Comparison of ENCODE assay signal across 9 mouse cellular contexts in the genomic region with DNA sequence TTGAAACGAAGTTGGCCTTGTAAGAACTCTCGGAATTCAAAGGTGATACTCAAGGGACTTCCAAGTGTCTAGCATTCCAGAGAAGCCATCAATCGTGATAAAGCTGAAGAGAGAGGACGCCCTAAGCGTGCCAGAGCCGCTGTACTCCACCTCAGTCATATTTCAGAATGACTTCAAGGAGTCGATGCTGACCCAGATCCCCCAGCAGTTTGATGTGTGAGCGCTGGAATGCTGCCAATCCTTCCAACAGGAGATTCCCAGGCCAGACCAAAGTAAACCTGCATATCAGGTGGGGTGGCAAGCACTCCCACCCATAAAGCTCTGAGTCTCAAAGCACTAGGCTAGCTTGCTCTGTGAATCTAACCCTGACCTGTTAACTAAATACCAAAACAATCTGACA.
A peak's percentile ranks its signal among the peaks of the same experiment; 100 is the strongest.
DNase-seq lines count a peak whose midpoint lies in the region; ATAC-seq and TF ChIP-seq lines count a peak whose summit lies in the region.
"Had no signal": no experiment of that assay in that cellular context is flagged by ENCODE, and none has a peak within 500 bp of the region (broad histone marks: within the 10 kb centered on the region; RNA-seq: fewer than 3 reads in every experiment).

No protein-coding gene starts in this region.

- H3K9ac ChIP-seq in forebrain, embryonic 14.5 days (ENCODE audit: low read length): no peak overlapping the region
- no peak overlapping the region for H3K9ac ChIP-seq in forebrain, embryonic 11.5 days (ENCODE audit: low read length)
- no peak overlapping the region for H3K9ac ChIP-seq in lung, embryonic 14.5 days
- no peak overlapping the region for H3K9ac ChIP-seq in midbrain, embryonic 15.5 days
- no peak overlapping the region for H3K9ac ChIP-seq in intestine, postnatal 0 days (ENCODE audit: low read depth, low read length)
- H3K9ac ChIP-seq: liver, postnatal 0 days had no signal

- no peaks in the 10 kb centered on the region for H3K36me3 ChIP-seq in forebrain, embryonic 14.5 days (ENCODE audit: control insufficient read depth, insufficient read depth, low read length)
- H3K36me3 ChIP-seq in forebrain, embryonic 11.5 days (ENCODE audit: control insufficient read depth, insufficient read depth, low read length): no peaks in the 10 kb centered on the region
- no peaks in the 10 kb centered on the region for H3K36me3 ChIP-seq in lung, embryonic 14.5 days (ENCODE audit: insufficient read depth)
- H3K36me3 ChIP-seq in midbrain, embryonic 15.5 days (replicated peaks): no peaks in the 10 kb centered on the region
- H3K36me3 ChIP-seq in intestine, postnatal 0 days (ENCODE audit: control insufficient read depth, insufficient read depth): no peaks in the 10 kb centered on the region

- no peaks in the 10 kb centered on the region for H3K9me3 ChIP-seq in forebrain, embryonic 14.5 days (replicated peaks; ENCODE audit: control insufficient read depth, low read length)
- no peaks in the 10 kb centered on the region for H3K9me3 ChIP-seq in forebrain, embryonic 11.5 days (ENCODE audit: control insufficient read depth, low read length)
- H3K9me3 ChIP-seq in lung, embryonic 14.5 days (ENCODE audit: low read depth, low read length): no peaks in the 10 kb centered on the region
- no peaks in the 10 kb centered on the region for H3K9me3 ChIP-seq in midbrain, embryonic 15.5 days
- no peaks in the 10 kb centered on the region for H3K9me3 ChIP-seq in intestine, postnatal 0 days (ENCODE audit: control insufficient read depth)

- no peak overlapping the region for H3K4me3 ChIP-seq in forebrain, embryonic 14.5 days (ENCODE audit: low read depth, low read length)
- no peak overlapping the region for H3K4me3 ChIP-seq in forebrain, embryonic 11.5 days (ENCODE audit: low read depth, low read length)
- H3K4me3 ChIP-seq in lung, embryonic 14.5 days (ENCODE audit: low read depth, low read length): no peak overlapping the region
- H3K4me3 ChIP-seq in midbrain, embryonic 15.5 days: no peak overlapping the region
- H3K4me3 ChIP-seq in intestine, postnatal 0 days (ENCODE audit: low read depth, low read length): no peak overlapping the region

- WGBS in forebrain, embryonic 14.5 days: 71% methylated on average over 8 of the region's 8 CpGs
- WGBS in forebrain, embryonic 11.5 days: 74% methylated on average over 8 of the region's 8 CpGs
- 17% methylated on average over 8 of the region's 8 CpGs for WGBS in lung, embryonic 14.5 days
- 49% methylated on average over 8 of the region's 8 CpGs for WGBS in midbrain, embryonic 15.5 days
- WGBS in intestine, postnatal 0 days: 30% methylated on average over 8 of the region's 8 CpGs

- H3K27me3 ChIP-seq in forebrain, embryonic 14.5 days (replicated peaks; ENCODE audit: control insufficient read depth, insufficient read depth, low read length): no peaks in the 10 kb centered on the region
- no peaks in the 10 kb centered on the region for H3K27me3 ChIP-seq in forebrain, embryonic 11.5 days (ENCODE audit: control insufficient read depth, insufficient read depth, low read length)
- H3K27me3 ChIP-seq in lung, embryonic 14.5 days (ENCODE audit: insufficient read depth, low read length): no peaks in the 10 kb centered on the region
- no peaks in the 10 kb centered on the region for H3K27me3 ChIP-seq in midbrain, embryonic 15.5 days (replicated peaks)
- no peaks in the 10 kb centered on the region for H3K27me3 ChIP-seq in intestine, postnatal 0 days (replicated peaks; ENCODE audit: control insufficient read depth, insufficient read depth, low read length)

- no peak for DNase-seq in forebrain, embryonic 14.5 days (ENCODE audit: low spot score)
- DNase-seq in forebrain, embryonic 11.5 days (ENCODE audit: low spot score): no peak
- peak; percentile 73 for DNase-seq in lung, embryonic 14.5 days
- no peak for DNase-seq in lung, postnatal 25 days (ENCODE audit: low spot score)
- DNase-seq in embryo, embryonic 11.5 days (ENCODE audit: low read depth, low spot score): peak; percentile 59
- DNase-seq in left cerebral cortex, postnatal 36 days (ENCODE audit: low spot score in 2 of 2): no peak
- DNase-seq: liver, postnatal 0 days had no signal

- peaks cover 41% of the 10 kb centered on the region for H3K4me1 ChIP-seq in forebrain, embryonic 14.5 days (ENCODE audit: control insufficient read depth, insufficient read depth, low read length)
- peaks cover 14% of the 10 kb centered on the region for H3K4me1 ChIP-seq in forebrain, embryonic 11.5 days (replicated peaks; ENCODE audit: control insufficient read depth, insufficient read depth, low read length)
- H3K4me1 ChIP-seq in lung, embryonic 14.5 days (ENCODE audit: insufficient read depth): peaks cover 24% of the 10 kb centered on the region
- H3K4me1 ChIP-seq in midbrain, embryonic 15.5 days: peaks cover 39% of the 10 kb centered on the region
- H3K4me1 ChIP-seq in intestine, postnatal 0 days (replicated peaks; ENCODE audit: control insufficient read depth, insufficient read depth, low read length): no peaks in the 10 kb centered on the region; the same call in 1 of the 2 replicates

- ATAC-seq in forebrain, embryonic 14.5 days: no peak
- ATAC-seq in forebrain, embryonic 11.5 days (replicated peaks; ENCODE audit: low FRiP score): no peak
- ATAC-seq in lung, embryonic 14.5 days (ENCODE audit: insufficient read depth): peak; percentile 55; the same call in 1 of the 2 replicates
- ATAC-seq in midbrain, embryonic 15.5 days (replicated peaks): 0 out of 2 replicates have a peak, but pooled peaks have one; percentile 17
- ATAC-seq in intestine, postnatal 0 days: no peak
- ATAC-seq: liver, postnatal 0 days had no signal

- TF ChIP-seq CTCF in lung, embryonic 14.5 days (IDR thresholded peaks at IDR 0.05; ENCODE audit: low read depth): no peak
- TF ChIP-seq CTCF in intestine, postnatal 0 days (IDR thresholded peaks at IDR 0.05; ENCODE audit: low read depth): no peak

- 0 out of 2 replicates have a peak overlapping the region, but pooled peaks have one; percentile 1 for H3K4me2 ChIP-seq in forebrain, embryonic 14.5 days (ENCODE audit: low read length)
- no peak overlapping the region for H3K4me2 ChIP-seq in forebrain, embryonic 11.5 days (ENCODE audit: low read depth, low read length, severe bottlenecking)
- H3K4me2 ChIP-seq in lung, embryonic 14.5 days: no peak overlapping the region
- H3K4me2 ChIP-seq in midbrain, embryonic 15.5 days: no peak overlapping the region
- no peak overlapping the region for H3K4me2 ChIP-seq in intestine, postnatal 0 days (replicated peaks; ENCODE audit: low read depth)

- intact Hi-C loops in left cerebral cortex, postnatal 36 days (cut with DNase I): loop anchor here (5.0 kb wide), 2 partner anchors 37 to 107 kb away; a partner anchor contains a TSS

- H3K27ac ChIP-seq in forebrain, embryonic 14.5 days (ENCODE audit: low read depth, low read length): no peak overlapping the region
- no peak overlapping the region for H3K27ac ChIP-seq in forebrain, embryonic 11.5 days (ENCODE audit: low read depth, low read length)
- H3K27ac ChIP-seq in lung, embryonic 14.5 days (ENCODE audit: low read depth): peak overlapping the region; percentile 34
- H3K27ac ChIP-seq in midbrain, embryonic 15.5 days: peak overlapping the region; percentile 32
- no peak overlapping the region for H3K27ac ChIP-seq in intestine, postnatal 0 days (ENCODE audit: low read depth, low read length)

Comparison
In these comparisons a context has a peak if more than half of its experiments do, and no peak if none do; other contexts are left out.
1. DNase-seq: peak in lung, embryonic 14.5 days (single experiment) and embryo, embryonic 11.5 days (single experiment); none in forebrain, embryonic 14.5 days (single experiment), forebrain, embryonic 11.5 days (single experiment), lung, postnatal 25 days (single experiment) and left cerebral cortex, postnatal 36 days (0 of 2).
2. ATAC-seq: peak in lung, embryonic 14.5 days (single experiment) and midbrain, embryonic 15.5 days (single experiment); none in forebrain, embryonic 14.5 days (single experiment), forebrain, embryonic 11.5 days (single experiment) and intestine, postnatal 0 days (single experiment).
3. H3K27ac ChIP-seq: peak in lung, embryonic 14.5 days (single experiment) and midbrain, embryonic 15.5 days (single experiment); none in forebrain, embryonic 14.5 days (single experiment), forebrain, embryonic 11.5 days (single experiment) and intestine, postnatal 0 days (single experiment).